In the genomic region with DNA sequence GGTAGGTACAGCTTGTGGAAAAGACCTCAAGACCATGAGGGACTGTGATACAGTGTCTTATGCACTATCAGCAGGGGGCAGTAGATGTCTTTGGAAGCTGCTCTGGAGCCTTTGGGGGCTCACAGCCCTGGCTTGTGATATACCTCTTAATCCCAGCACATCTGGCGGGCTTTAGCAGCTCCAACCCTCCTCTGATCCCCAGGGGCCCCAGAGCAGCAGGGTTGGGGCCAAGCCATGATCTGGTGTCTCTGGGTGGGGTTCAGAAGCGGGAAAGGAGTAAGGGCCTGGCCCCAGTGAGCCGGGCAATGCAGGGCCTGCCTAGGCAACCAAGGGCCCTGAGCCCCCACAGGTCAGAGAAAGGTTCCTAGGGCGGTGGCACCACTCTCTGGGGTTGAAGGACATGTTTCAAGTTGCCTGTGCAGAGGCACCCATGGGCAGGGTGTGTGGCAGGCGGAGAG, we compare ENCODE assay signal across 8 mouse cellular contexts. TPM values are rescaled to one million over a fixed set of nuclear protein-coding genes. Genes with fewer than 3 reads are reported as not detected.
A peak's percentile ranks its signal among the peaks of the same experiment; 100 is the strongest.
DNase-seq lines count a peak whose midpoint lies in the region; ATAC-seq lines count a peak whose summit lies in the region.

No protein-coding gene starts in this region.

- peaks cover 22% of the 10 kb centered on the region for H3K4me1 ChIP-seq in intestine, embryonic 15.5 days (replicated peaks)

- peak overlapping the region; percentile 65; the same call in 1 of the 2 replicates for H3K27ac ChIP-seq in intestine, embryonic 15.5 days

- H3K27me3 ChIP-seq in intestine, embryonic 15.5 days (replicated peaks): no peaks in the 10 kb centered on the region

- no peak overlapping the region for H3K4me3 ChIP-seq in intestine, embryonic 15.5 days (replicated peaks)

- H3K9me3 ChIP-seq in intestine, embryonic 15.5 days: no peaks in the 10 kb centered on the region

- DNase-seq in right cerebral cortex, postnatal 25 days: peak; percentile 21
- no peak for DNase-seq in right cerebral cortex, adult 18-20 months
- DNase-seq in c-Kit-positive CD71-negative TER-119-negative erythroid progenitor cells, embryonic 14.5 days (ENCODE audit: low read depth): peak; percentile 47
- DNase-seq in gastrocnemius, postnatal 25 days: peak; percentile 80
- DNase-seq in testis, postnatal 10 days (ENCODE audit: low spot score): peak; percentile 66
- DNase-seq in cerebellum, postnatal 36 days: no peak

- H3K9ac ChIP-seq in intestine, embryonic 15.5 days: 0 out of 2 replicates have a peak overlapping the region, but pooled peaks have one; percentile 20

- ATAC-seq in intestine, embryonic 15.5 days: peak; percentile 78
- peak; percentile 40 for ATAC-seq in megakaryocyte progenitor cell, adult 5-6 weeks (replicated peaks; ENCODE audit: poor library complexity)

- H3K4me2 ChIP-seq in intestine, embryonic 15.5 days (replicated peaks): no peak overlapping the region; the same call in 1 of the 2 replicates

- 47% methylated on average over 5 of the region's 5 CpGs for WGBS in intestine, embryonic 15.5 days

- H3K36me3 ChIP-seq in intestine, embryonic 15.5 days: no peaks in the 10 kb centered on the region

RNA-seq across cellular contexts. Expression of a gene that starts 0.9 kb away (rescaled TPM):
- total RNA-seq in gastrocnemius, postnatal 25 days (2021): over 10,000 TPM; 16,193 to 17,938 TPM
- polyA plus RNA-seq in intestine, embryonic 15.5 days (2015; fragmentation: Nextera tagmentation; extraction: Ambion mirVana): 4.8 and 4.9 TPM in 2 replicates
- 6.0 and 8.0 TPM in 2 replicates for total RNA-seq in megakaryocyte progenitor cell, adult 5-6 weeks (2015)
- 2.4 and 7.7 TPM in 2 replicates for total RNA-seq in megakaryocyte progenitor cell, adult 5-6 weeks (2017)

RNA-seq across cellular contexts. Expression of a gene that starts 6.0 kb away (rescaled TPM):
- total RNA-seq in gastrocnemius, postnatal 25 days (2021): not detected
- 5.4 and 5.6 TPM in 2 replicates for polyA plus RNA-seq in intestine, embryonic 15.5 days (2015; fragmentation: Nextera tagmentation; extraction: Ambion mirVana)
- total RNA-seq in megakaryocyte progenitor cell, adult 5-6 weeks (2015): not detected in 2 replicates
- not detected in 2 replicates for total RNA-seq in megakaryocyte progenitor cell, adult 5-6 weeks (2017)

RNA-seq across cellular contexts. Expression of a gene that starts 19.9 kb away (rescaled TPM):
- 10 to 100 TPM; 43.2 to 60.3 TPM for total RNA-seq in gastrocnemius, postnatal 25 days (2021)
- polyA plus RNA-seq in intestine, embryonic 15.5 days (2015; fragmentation: Nextera tagmentation; extraction: Ambion mirVana): 130 and 145 TPM in 2 replicates
- total RNA-seq in megakaryocyte progenitor cell, adult 5-6 weeks (2015): 45.9 and 75.5 TPM in 2 replicates
- 65.5 and 67.5 TPM in 2 replicates for total RNA-seq in megakaryocyte progenitor cell, adult 5-6 weeks (2017)

RNA-seq across cellular contexts. Expression of a gene that starts 52.8 kb away (rescaled TPM):
- 100 to 1,000 TPM; 317 to 434 TPM for total RNA-seq in gastrocnemius, postnatal 25 days (2021)
- polyA plus RNA-seq in intestine, embryonic 15.5 days (2015; fragmentation: Nextera tagmentation; extraction: Ambion mirVana): 282 and 329 TPM in 2 replicates
- total RNA-seq in megakaryocyte progenitor cell, adult 5-6 weeks (2015): 115 and 133 TPM in 2 replicates
- total RNA-seq in megakaryocyte progenitor cell, adult 5-6 weeks (2017): 129 and 170 TPM in 2 replicates

RNA-seq across cellular contexts. Expression of a gene that starts 58.0 kb away (rescaled TPM):
- total RNA-seq in gastrocnemius, postnatal 25 days (2021): over 10,000 TPM; 28,170 to 31,317 TPM
- polyA plus RNA-seq in intestine, embryonic 15.5 days (2015; fragmentation: Nextera tagmentation; extraction: Ambion mirVana): 1.4 and 4.3 TPM in 2 replicates
- total RNA-seq in megakaryocyte progenitor cell, adult 5-6 weeks (2015): 0.20 TPM in 1 of 2 replicates, not detected in the other
- total RNA-seq in megakaryocyte progenitor cell, adult 5-6 weeks (2017): not detected in 2 replicates

Comparison
In these comparisons a context has a peak if more than half of its experiments do, and no peak if none do; other contexts are left out.
1. DNase-seq: peak in right cerebral cortex, postnatal 25 days (single experiment), c-Kit-positive CD71-negative TER-119-negative erythroid progenitor cells, embryonic 14.5 days (single experiment), gastrocnemius, postnatal 25 days (single experiment) and testis, postnatal 10 days (single experiment); none in right cerebral cortex, adult 18-20 months (single experiment) and cerebellum, postnatal 36 days (0 of 2).
2. RNA of a gene that starts 0.9 kb away (total RNA-seq): 16,193 to 17,938 TPM in gastrocnemius, postnatal 25 days; 2.4 to 8.0 TPM in megakaryocyte progenitor cell, adult 5-6 weeks; every median in the first group is over 1,000 times any median in the second.